Mouse (Mus musculus) hindbrain, embryonic 14.5 days (tissue): ENCODE data around the gene Pml. TPM values are rescaled to one million over a fixed set of nuclear protein-coding genes. Genes with fewer than 3 reads are reported as not detected.

Experiments used
- ATAC-seq: fragments of 200-750 bp; cut with Nextera tagmentation; 2 replicates; pipeline ENCODE4 v1.8.0; 2017; ENCODE audit warnings: moderate number of reproducible peaks, mild to moderate bottlenecking, moderate TSS enrichment, moderate library complexity; ENCODE audit not compliant: low FRiP score
- DNase-seq: peaks from one replicate; pipeline ENCODE4 v3.0.0-alpha.2; 2015; ENCODE audit warnings: low spot score
- H3K27ac ChIP-seq: fragments of 300-500 bp; sonication (generic); 2 replicates; pipeline ENCODE4 v1.5.1; 2014; ENCODE audit warnings: mild to moderate bottlenecking, moderate library complexity
- H3K27me3 ChIP-seq: fragments of 300-500 bp; sonication (generic); 2 replicates; pipeline ENCODE4 v1.6.1; 2014; ENCODE audit warnings: mild to moderate bottlenecking, low read length, mixed read lengths; ENCODE audit not compliant: control insufficient read depth, insufficient read depth
- H3K36me3 ChIP-seq: fragments of 300-500 bp; sonication (generic); replicated peaks from 2 replicates; pipeline ENCODE4 v1.6.1; 2014; ENCODE audit not compliant: control insufficient read depth, insufficient read depth
- H3K4me1 ChIP-seq: fragments of 300-500 bp; sonication (generic); replicated peaks from 2 replicates; pipeline ENCODE4 v1.6.1; 2014; ENCODE audit warnings: antibody characterized with exemption, low read length, mixed read lengths; ENCODE audit not compliant: control insufficient read depth, insufficient read depth
- H3K4me2 ChIP-seq: fragments of 300-500 bp; sonication (generic); replicated peaks from 2 replicates; pipeline ENCODE4 v1.6.1; 2014; ENCODE audit warnings: mild to moderate bottlenecking, moderate library complexity
- H3K4me3 ChIP-seq: fragments of 300-500 bp; sonication (generic); replicated peaks from 2 replicates; pipeline ENCODE4 v1.5.1; 2014; ENCODE audit warnings: mild to moderate bottlenecking, low read length
- H3K9ac ChIP-seq: fragments of 300-500 bp; sonication (generic); 2 replicates; pipeline ENCODE4 v1.6.1; 2014
- H3K9me3 ChIP-seq: fragments of 300-500 bp; sonication (generic); 2 replicates; pipeline ENCODE4 v1.6.1; 2016; ENCODE audit warnings: low read length; ENCODE audit not compliant: control insufficient read depth
- WGBS: fragments of 180-500 bp; shearing (Covaris S2); extraction: QIAGEN DNeasy Blood & Tissue Kit; methylation state at CpG from one replicate; pipeline ENCODE4 v1.1.7; 2014; 5-methylcytosine and 5-hydroxymethylcytosine counted together
- polyA plus RNA-seq: library from polyadenylated mRNA; unstranded; fragments of >200 nt; fragmentation: Nextera tagmentation; extraction: Ambion mirVana; gene quantifications from 2 replicates; pipeline ENCODE4 v1.2.1, GENCODE M21; 2014

Gene Pml
- polyA plus RNA-seq, 1 experiment from 2014 or later, result 4.3 TPM

DNA sequence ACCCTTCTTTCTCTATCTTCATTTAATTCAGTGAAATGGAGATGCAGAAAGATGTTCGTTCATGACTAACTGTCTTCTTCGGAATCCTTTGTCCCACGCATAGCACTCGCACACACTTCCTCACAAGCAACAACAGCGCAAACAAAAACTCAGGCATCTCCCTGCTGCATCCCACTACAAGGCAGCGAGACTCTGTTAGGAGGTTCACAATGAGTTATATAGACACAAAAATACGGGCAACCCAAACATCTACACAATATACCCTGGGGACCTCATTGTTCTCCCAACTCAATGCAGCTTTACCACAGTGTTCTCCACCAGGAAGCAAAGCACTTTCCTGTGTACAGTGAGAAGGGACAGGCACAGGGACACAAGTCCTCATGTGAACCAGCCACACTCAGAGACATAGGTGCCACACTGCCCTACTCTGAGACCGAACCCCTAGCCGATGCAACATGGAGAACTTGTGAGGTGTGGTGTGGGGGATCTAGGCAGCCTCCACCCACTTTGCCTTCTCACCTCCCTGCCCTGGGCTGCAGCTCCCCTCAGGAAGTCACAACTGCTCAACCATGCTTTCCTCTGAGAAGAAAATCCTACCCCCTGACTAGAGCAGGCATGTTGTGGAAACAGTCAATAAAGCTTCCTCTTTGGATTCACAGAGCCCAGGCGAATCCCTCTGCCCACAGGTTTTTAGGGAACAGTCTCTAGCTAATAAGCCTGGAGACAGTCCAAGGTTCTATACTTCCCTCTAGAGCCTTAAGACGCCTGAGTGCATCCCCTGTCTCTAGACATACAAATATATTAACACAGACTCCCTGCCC is 49.1 kb downstream of the Pml start:
- peak overlapping the region; percentile 31 for H3K4me3 ChIP-seq
- peak overlapping the region; percentile 72 for H3K27ac ChIP-seq
- no peaks in the 10 kb centered on the region for H3K9me3 ChIP-seq
- 7% methylated on average over 11 of the region's 11 CpGs for WGBS
- no peak for ATAC-seq
- H3K27me3 ChIP-seq, result peaks cover 97% of the 10 kb centered on the region
- peak overlapping the region; percentile 51 for H3K9ac ChIP-seq
- peaks cover 37% of the 10 kb centered on the region for H3K4me1 ChIP-seq
- no peaks in the 10 kb centered on the region for H3K36me3 ChIP-seq
- DNase-seq, result no peak
- H3K4me2 ChIP-seq, result peak overlapping the region; percentile 53

- under 1% methylated on average over 41 of the region's 41 CpGs for WGBS
- peaks cover 37% of the 10 kb centered on the region for H3K4me1 ChIP-seq
- H3K27me3 ChIP-seq, result peaks cover 99% of the 10 kb centered on the region
- H3K4me3 ChIP-seq, result peak overlapping the region; percentile 31
- H3K27ac ChIP-seq, result peak overlapping the region; percentile 72
- DNase-seq, result no peak
- H3K4me2 ChIP-seq, result peak overlapping the region; percentile 53
- H3K9me3 ChIP-seq, result no peaks in the 10 kb centered on the region
- no peaks in the 10 kb centered on the region for H3K36me3 ChIP-seq
- no peak for ATAC-seq
- H3K9ac ChIP-seq, result peak overlapping the region; percentile 51
Observed at GRCm38 (mm10) chr9:58199381-58200269, 50.0 kb downstream of the Pml start.

GRCm38 (mm10) chr9:58198801-58199371 is 50.7 kb downstream of the Pml start:
- no peak for DNase-seq
- WGBS, result 3% methylated on average over 38 of the region's 38 CpGs
- H3K4me2 ChIP-seq, result peak overlapping the region; percentile 53
- peak overlapping the region; percentile 51 for H3K9ac ChIP-seq
- ATAC-seq, result no peak
- H3K4me1 ChIP-seq, result peaks cover 37% of the 10 kb centered on the region
- peaks cover 100% of the 10 kb centered on the region for H3K27me3 ChIP-seq
- peak overlapping the region; percentile 31 for H3K4me3 ChIP-seq
- H3K27ac ChIP-seq, result peak overlapping the region; percentile 72
- no peaks in the 10 kb centered on the region for H3K9me3 ChIP-seq
- H3K36me3 ChIP-seq, result no peaks in the 10 kb centered on the region

DNA sequence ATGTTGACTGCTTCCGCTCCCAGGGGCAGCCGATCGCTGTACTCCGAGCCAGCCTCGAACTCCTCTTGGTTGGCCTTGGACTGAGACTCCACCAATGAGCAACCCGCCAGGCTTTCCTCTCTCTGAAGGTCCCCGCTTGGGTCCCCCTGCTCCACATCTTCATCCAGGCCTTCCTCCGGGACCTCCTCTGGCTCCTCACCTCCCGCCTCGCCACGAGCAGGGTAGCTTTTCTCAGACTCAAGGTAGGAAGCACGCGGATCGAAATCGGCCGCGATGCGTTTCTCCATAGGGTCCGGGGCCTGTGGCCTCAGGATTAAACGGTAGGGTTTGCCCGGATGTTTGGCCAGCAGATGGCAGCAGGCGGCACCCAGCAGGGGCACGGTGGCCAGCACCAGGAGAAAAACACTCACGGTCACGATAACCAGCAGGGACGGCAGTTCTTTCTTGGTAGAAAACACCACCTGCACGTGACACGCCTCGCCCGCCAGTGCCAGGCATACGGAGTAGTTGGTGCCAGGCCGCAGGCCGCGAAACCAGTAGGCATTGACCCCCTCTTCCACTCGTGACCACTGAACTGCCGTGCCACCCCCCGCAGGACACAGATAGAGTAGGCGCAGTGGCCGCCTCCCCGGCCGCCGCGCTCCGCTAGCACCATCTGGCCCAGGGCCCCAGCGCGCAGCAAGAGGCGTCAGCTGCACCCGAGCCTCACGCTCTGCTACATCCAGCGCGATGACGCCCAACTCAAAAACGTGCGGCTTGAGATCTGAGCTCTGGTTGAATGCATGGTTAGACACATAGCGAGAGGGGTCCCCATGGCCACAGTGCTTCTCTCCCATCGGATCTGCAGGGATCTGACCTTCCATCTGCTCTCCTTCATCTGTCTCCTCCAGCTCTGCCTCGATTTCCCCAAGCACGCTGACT is 51.5 kb downstream of the Pml start:
- H3K27ac ChIP-seq, result peak overlapping the region; percentile 44
- peak overlapping the region; percentile 31 for H3K4me3 ChIP-seq
- no peaks in the 10 kb centered on the region for H3K9me3 ChIP-seq
- DNase-seq (peak; percentile 42), ATAC-seq (0 out of 2 replicates have a peak, but pooled peaks have one; percentile 25)
- WGBS, result under 1% methylated on average over 57 of the region's 58 CpGs
- H3K36me3 ChIP-seq, result no peaks in the 10 kb centered on the region
- H3K4me2 ChIP-seq, result peak overlapping the region; percentile 53
- H3K9ac ChIP-seq, result peak overlapping the region; percentile 63
- H3K27me3 ChIP-seq, result peaks cover 92% of the 10 kb centered on the region
- H3K4me1 ChIP-seq, result peaks cover 37% of the 10 kb centered on the region

GRCm38 (mm10) chr9:58196610-58197567 is 52.7 kb downstream of the Pml start:
- DNase-seq (no peak), ATAC-seq (no peak)
- no peaks in the 10 kb centered on the region for H3K9me3 ChIP-seq
- peak overlapping the region; percentile 31 for H3K4me3 ChIP-seq
- H3K36me3 ChIP-seq, result no peaks in the 10 kb centered on the region
- H3K27ac ChIP-seq, result peak overlapping the region; percentile 44
- peak overlapping the region; percentile 53 for H3K4me2 ChIP-seq
- peaks cover 29% of the 10 kb centered on the region for H3K4me1 ChIP-seq
- H3K27me3 ChIP-seq, result peaks cover 81% of the 10 kb centered on the region
- 2% methylated on average over 46 of the region's 46 CpGs for WGBS
- peak overlapping the region; percentile 63 for H3K9ac ChIP-seq

DNA sequence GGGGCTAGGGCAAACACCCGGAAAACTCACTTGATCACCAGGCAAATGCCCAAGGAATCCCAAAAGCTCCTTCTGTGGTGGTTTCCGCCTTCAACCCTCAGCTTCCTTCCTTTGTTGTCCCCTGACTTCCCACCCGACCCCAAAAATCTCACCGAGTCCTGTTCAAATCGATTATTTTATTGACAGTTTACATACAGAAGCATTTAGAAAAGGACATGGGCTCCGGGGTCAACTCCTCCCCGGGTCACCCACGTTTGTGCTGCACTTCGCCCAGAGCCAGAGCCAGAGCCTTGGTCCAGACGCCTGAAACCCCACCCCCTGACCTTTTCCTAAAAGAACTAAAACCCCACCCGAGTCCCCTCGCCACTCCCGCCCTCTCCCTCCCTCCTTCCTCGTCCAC is 53.4 kb downstream of the Pml start:
- ATAC-seq (no peak), DNase-seq (no peak)
- H3K9ac ChIP-seq, result peak overlapping the region; percentile 63
- H3K27me3 ChIP-seq, result peaks cover 73% of the 10 kb centered on the region
- 4% methylated on average over 14 of the region's 14 CpGs for WGBS
- H3K27ac ChIP-seq, result peak overlapping the region; percentile 32; the same call in 1 of the 2 replicates
- H3K9me3 ChIP-seq, result no peaks in the 10 kb centered on the region
- H3K4me2 ChIP-seq, result peak overlapping the region; percentile 53
- H3K36me3 ChIP-seq, result no peaks in the 10 kb centered on the region
- H3K4me3 ChIP-seq, result peak overlapping the region; percentile 31
- H3K4me1 ChIP-seq, result peaks cover 29% of the 10 kb centered on the region

- 18% methylated on average over 1 of the region's 1 CpGs for WGBS
- peak overlapping the region; percentile 63 for H3K9ac ChIP-seq
- H3K27ac ChIP-seq, result peak overlapping the region; percentile 32; the same call in 1 of the 2 replicates
- no peaks in the 10 kb centered on the region for H3K9me3 ChIP-seq
- H3K36me3 ChIP-seq, result no peaks in the 10 kb centered on the region
- peak overlapping the region; percentile 53 for H3K4me2 ChIP-seq
- DNase-seq (no peak), ATAC-seq (no peak)
- peaks cover 72% of the 10 kb centered on the region for H3K27me3 ChIP-seq
- H3K4me3 ChIP-seq, result peak overlapping the region; percentile 31
- peaks cover 29% of the 10 kb centered on the region for H3K4me1 ChIP-seq
Observed at GRCm38 (mm10) chr9:58195671-58196070, 53.9 kb downstream of the Pml start.
